Mouse (Mus musculus) layer of hippocampus, postnatal 25 days (tissue): ENCODE data around the gene A430005L14Rik. TPM values are rescaled to one million over a fixed set of nuclear protein-coding genes. Genes with fewer than 3 reads are reported as not detected.
"Not testable (repeated sequence)": the region's sequence is repeated elsewhere in the genome, so short reads cannot be mapped to it uniquely, and the experiment has no call there.

Experiments
- DNase-seq, 2 experiments: peaks; one replicate each; pipeline ENCODE4 v3.0.0; 2022; ENCODE audit warnings: mixed read lengths in 2 of 2, low spot score in 1 of 2; ENCODE audit errors: extremely low spot score in 1 of 2
- total RNA-seq, 2 experiments: library from RNA; stranded (reverse); gene quantifications; 2 replicates each; pipeline ENCODE4 v1.2.3; 2021

Gene A430005L14Rik
- total RNA-seq, result 10 to 100 TPM; 21.5 to 26.4 TPM

DNA sequence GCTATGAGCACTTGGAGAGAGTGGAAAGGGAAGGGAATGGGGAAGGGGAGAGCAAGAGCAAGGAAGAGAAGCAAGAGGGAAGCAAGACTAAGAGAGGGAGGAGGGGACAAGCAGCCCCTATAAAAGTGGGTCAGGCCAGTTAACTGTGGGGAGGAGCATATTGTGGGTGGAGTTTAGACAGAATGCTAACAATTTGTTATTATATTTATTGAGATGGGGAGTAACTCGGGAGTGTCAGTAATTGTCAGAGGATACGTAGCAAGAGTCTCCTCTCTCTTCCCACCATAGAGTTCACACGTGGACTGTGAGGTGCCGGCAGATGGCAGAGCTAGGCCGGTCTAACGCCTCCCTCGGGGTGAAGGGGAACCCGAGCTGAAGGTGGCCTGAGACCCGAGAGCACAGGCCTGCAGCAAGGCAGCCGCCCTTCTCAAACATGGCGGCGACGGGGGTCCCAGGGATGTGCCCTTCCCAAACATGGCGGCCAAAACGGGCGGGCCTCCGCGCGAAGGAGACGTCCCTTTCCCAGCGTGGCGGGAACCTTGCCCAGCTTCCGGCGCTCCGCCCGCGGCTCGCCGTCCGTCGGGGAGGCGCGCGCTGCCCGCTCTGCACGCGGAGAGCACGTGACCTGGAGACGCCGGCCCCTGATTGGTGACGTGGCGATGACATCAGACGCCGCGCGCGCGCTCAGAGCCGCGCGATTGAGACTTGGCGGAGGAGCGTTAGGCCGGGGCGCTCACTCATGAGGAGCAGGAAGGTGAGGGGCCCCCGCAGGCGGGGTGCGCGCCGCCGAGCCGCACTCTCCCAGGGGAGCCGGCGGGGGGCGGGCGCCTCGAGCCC lies at the start of gene A430005L14Rik:
Gene A430005L14Rik (plus strand): TSS at position 669 of the 837 bp plus-strand sequence.
- DNase-seq, result peak; percentile 92 to 94

DNA sequence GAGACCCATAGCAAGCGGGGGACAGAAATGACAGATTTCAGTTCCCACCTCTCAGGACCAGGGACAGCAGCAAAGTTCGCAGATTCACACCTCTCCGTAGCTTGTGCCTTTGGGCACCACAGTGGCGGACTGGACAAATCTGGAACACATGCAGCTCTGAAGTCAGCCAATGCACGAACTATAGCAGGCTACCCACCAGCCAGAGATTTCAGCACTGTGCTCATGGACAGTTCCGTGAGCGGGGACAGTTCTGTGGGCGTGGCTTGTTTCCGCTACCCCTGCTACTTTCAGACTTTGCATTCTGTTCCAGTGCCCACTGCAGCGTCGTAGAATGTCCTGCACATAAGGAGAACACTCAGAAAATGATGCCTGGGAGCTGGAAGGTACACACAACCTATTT lies 49.5 kb upstream of the A430005L14Rik start:
- DNase-seq, result no peak

DNA sequence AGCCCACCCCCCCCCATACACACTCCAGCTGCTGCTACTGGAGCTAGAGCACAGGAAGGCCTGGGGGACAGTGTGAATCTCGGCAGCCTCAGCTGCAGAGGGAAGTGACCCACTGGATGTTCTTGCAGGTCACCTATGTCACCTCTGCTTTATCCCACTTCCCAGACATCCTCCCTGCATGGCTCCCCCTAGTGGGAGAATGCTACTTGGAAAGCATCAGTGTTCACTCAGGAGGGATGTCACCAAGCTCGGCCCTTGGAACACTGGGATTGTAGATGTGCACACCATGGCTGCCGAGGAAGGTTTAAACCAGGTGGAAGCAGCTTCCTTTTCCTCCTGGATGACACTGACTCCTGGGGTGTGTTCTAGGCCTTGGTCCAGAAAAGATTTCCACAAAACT lies 43.4 kb upstream of the A430005L14Rik start:
- no peak for DNase-seq

DNA sequence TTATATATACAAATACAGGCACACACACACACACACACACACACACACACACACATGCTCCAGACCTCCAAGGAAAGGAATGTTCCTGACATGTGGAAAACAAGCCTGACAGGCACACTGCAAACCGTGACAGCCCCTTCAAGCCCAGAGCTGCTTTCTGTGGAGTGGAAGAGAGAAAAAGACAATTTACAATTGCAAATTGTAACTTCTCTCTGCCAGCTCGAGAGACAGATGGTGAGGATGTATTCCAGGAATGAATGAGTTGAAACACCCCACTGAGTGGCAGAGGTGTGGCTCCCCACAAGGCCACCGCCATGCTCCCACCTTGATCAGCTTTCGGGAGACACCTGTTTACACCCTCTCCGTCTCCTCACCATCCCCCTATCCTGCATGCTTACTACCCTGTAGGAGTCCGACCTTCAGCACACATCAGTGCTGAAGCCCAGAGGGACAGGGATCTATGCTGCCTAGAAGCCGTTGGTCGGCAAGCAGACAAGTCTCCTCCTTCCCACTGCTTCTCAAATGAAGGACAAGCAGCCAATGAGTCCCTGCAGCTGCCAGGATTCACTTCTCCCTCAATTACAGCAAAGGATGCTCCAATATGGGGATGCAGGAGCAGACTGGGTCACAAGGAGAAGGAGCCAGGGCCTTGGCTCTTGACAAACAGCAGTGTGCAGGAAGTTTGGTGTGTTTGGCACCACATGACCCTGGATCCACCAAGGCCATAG lies 39.1 kb upstream of the A430005L14Rik start:
- DNase-seq, result no peak

DNA sequence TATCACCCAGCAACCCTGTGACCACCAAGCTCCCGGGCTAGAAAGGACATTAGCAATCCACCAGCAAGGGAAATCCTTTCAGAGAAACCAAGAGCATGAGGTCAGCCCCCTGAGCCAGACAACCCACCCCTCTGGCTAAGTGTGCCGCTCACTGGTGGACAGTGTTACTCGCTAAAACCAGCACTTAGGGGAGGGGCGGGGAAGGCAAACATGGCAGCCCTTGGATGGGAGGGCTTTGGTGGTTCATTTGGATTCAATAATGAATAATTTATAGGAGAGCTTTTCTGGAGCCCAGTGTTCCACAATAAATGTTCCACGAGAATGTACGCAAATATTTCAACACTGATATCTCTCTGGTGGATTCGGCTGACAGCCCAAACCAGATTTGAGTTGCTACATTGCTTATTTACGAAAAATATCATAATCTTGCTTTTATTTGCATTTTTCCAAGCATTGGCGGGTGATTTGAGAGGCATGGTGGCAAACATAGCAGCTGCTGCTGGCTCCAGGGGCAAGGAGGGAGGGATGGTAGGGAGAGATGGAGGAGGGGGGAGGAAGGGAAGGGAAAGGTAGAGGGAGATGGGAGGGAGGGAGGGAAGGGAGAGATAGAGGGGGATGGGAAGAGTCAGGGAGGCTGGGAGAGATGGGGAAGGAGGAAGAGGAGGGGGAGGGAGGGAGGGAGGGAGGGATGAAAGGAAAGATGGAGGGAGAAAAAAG lies 36.4 kb upstream of the A430005L14Rik start:
- no peak for DNase-seq

DNA sequence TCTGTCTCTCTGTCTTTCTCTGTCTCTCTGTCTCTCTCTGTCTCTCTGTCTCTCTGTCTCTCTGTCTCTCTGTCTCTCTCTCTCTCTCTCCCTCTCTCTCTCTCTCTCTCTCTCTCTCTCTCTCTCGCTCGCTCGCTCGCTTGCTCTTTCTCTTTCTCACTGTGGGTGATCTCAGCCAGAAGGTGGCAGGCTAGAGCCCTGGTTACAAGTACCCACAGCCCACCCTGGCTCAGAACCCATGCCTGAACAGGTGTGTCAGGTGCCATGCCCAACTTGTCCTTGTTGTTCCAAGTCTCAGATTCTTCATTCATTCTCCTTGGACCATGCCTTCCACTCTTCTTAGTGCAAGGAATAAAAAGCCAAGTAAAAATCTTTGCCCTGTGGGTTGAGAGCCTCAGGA lies 34.9 kb upstream of the A430005L14Rik start:
- DNase-seq, result not testable (repeated sequence)

DNA sequence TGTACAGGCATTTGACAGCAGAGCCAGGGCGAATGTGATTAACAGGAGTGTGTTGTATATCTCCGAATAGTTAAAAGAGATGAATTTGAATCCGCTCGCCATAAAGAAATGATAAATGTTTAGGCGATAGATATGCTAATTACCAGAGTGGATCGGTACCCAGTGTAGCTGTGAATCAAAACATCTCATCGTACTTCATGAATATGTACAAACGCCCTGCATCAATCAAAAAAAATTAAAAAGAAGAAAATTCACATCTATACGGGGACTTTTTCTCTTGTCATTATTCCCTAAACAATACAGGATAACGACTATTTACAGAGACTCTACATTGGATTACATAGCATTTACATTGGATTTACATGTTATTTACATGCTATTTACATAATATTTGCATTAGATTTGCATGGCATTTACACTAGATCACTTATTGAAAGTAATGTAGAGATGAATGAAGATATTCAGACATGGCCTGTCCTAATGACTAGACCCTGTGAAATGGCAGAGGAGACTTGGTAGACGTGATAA lies 28.2 kb upstream of the A430005L14Rik start:
- no peak for DNase-seq

DNA sequence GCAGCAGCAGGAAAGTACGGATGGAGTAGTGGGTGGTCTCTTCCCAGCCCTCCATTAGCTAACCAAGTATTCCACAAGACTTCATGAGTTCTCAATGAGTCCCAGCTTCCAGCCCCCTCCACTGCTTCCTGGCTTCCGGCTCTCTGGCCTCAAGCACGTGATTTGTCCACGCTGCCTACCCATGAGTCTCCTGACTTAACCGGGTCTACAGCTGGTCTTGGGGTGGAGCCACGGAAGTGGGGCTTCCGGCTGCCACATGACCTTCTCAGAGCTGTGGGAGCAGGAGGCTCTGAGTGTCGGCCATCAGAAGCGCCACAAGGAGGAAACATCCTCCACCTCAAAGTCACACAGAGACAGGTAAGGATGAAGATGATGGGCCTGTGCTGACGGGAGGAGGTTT lies 27.6 kb upstream of the A430005L14Rik start:
- DNase-seq, result no peak

DNA sequence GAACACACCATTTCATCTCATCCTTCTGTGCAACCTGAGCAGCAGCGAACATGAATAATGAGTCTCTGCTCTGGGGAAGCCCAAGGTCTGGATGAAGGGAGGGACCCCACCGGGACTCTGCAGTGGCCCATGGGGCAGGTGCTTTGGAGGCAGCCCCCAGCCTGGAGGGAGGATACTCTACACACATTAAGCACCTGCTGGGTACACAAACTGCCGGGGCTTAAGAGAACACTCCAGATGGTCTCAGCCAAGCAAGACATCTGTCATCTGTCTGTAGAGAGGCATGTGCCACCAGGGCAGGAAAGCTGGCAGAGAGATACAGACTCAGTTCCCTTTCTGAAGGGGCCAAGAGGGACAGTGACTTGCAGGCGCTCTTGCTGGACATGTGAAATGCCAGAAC lies 27.1 kb upstream of the A430005L14Rik start:
- DNase-seq, result peak; percentile 21 to 41

DNA sequence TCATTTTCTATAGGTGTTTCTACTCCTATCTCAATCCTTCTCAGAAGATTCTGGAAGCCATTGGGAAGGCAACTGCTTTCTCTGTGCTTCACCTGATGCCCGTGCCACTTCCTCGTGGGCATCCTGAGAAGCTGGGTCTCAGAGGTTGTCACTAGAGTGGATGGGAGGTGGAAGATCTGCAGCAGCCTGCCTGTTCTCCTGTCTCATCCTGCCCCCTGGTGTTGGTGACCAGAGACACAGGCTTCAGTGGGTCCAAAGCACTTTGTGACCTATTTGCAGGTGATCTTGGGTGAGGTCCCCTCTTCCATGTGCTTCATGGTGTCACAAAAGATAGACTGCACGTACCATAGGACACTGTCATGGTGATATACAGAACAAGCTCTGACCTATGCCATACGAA lies 13.8 kb upstream of the A430005L14Rik start:
- DNase-seq, result peak; percentile 43 to 66

DNA sequence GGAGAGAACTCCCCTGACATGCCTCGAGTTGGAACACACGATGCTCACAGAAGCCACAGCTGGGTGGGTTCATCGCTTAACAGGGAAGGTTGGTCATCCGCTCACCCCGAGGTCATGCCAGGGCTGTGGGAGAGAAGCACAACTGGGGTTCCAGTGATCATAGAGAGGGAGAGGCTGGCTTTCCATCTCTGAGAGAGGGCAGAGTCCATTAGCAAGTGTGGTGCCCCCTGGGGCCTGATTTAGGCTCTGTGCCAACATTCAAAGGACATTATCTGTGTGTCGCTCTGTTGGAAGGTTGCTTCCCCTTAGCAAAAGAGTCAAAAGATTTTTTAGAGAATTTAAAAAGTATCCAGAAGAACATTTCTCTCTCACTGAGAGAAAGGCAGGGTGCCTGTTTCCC lies 12.8 kb upstream of the A430005L14Rik start:
- no peak for DNase-seq

DNA sequence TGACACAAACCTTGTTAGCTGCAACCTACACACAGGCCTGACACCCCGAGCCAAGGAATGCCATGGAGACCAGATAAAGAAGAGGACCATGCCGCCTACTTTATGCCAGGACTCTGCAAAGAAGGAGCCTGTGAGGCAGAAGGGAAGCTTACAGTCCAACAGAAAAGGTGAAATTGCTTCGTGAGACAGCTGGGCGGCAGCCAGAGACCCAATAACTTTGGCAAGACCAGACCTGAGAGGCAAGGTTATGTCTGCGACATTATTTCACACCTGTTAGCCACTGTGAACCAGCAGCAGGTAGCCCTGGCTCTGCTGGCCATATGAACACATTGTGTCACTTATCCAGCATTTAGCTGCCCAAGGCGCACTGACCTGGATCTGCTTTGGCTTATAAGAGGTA lies 11.3 kb upstream of the A430005L14Rik start:
- DNase-seq, result no peak

DNA sequence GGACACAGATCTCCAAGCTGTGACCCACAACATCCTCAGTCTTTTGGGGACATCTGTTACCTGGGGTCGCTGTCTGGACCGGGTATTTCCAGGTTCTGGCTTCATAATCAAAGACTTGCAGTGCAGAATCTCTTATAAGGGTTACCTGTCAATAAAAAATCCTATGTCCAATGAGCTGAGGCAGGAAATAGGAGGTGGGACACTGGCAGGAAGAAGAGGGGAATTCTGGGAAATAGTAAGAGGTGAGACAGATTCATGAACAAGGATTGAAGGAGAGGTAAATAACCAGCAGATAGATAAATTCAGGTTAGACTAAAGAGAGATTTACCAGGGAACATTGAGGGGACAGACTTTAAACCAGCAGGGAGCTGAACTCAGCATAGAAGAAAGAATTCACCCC lies 6.7 kb upstream of the A430005L14Rik start:
- no peak for DNase-seq

DNA sequence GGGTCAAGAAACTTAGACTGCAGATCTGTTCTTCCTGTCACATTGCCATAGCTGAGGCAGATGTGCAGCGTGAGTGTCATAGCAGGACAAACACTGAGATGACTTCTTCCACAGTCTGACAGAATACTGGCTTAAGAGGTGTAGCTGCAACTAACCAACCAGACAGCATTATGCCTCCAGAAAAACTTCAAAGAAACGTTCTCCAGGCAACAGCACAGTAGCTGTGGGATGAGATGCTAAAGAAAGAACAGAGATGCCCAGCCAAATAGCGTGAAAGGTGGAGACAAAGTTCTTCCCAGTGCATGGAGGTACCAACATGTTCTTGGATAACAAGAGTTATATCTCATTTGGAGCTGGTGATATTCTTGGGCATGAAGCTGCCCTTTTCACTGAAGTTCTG lies 5.9 kb upstream of the A430005L14Rik start:
- DNase-seq, result no peak

DNA sequence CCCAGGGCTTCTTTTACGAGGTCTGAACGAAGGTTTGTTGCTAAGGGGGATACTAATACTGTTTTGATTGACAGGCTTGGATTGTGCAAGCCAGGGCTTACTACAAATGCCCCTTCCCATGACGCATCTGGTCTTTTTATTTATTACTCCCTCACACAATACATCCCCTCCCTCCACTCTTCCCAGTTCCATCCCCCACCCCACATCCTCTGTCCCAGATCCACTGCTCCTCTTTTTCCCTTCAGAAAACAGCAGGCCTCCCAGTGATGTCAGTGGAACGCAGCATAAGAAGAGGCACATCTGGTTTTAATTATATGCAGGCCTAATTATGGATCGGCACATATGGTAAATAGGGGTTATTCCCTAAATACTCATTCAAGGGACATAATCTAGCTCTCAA lies 5.3 kb upstream of the A430005L14Rik start:
- DNase-seq, result no peak

DNA sequence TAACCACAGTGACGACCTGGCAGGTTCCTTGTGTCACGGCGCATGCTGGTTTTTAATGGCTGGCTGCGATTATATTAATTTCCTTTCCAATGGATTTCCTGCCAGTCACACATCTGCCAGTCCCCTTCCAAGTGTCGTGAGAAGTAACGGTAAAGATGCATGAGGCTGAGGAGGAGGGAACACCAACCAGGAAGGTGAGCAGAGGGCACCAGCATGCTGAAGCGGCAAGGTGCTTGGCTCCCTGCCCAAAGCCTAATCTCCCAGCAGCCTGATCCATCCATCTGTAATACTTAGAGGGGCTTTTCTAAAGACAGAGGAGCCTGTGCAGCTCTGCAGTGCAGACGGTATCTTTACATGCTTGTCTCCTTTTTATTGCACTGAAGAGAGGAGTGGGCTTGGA lies 1.4 kb upstream of the A430005L14Rik start:
- no peak for DNase-seq

DNA sequence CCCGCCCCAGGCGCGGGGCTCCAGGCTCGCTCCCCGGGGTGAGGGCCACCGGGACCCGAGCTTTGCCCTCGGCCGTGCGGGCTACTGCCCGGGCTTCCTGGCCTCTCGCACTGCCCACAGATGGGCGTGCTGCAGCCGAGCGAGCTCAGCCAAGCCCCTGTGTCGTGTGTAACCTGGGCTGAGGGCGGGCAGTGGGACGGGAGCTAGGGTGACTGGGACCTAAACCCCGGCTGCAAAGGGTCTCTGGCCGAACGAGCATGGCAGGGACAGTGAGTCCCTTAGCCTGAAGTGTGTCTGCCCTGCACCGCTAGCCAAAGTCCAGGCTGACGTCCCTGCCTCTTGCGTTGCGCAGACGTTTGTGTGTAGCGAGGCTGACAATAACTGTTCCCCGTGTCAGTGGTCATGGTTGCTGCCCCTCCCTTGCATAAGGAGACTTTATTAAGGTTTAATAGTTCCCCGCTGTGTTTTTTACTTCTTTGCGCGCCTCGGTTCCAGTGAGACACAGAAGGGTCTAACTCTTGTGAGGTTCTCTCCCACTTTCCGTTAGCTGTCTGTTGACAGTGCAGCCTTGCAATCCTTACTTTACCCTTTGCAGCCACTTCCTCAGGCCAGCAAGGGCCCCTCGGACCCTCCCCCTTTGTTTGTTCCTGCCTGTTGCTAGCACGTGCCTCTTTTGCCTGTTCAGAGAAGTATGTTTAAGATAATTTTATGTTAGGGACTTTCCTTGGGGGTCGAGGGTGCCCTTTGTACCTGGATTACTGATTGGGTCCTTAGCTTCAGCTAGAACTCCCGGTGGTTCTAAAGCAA lies 610 bp downstream of the A430005L14Rik start:
- DNase-seq, result no peak

DNA sequence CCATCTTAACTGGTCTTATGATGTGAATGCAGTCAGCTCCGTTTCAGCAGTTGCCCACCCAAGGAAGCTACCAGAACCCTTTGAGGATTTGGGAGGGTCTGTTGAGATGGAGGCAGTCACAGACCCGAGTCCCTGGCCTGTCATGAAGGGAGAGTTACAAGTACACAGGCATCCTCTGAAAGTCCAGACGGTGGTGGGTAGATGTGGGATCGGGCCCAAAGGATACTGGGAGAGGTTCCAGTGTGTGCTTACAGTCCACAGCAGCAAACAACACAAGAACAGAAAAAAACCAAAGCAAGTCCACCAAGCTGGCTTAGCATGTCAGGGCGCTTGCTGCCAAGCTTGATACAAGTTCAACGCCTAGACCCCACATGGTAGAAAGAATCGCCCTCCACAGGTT lies 5.6 kb downstream of the A430005L14Rik start:
- no peak for DNase-seq

DNA sequence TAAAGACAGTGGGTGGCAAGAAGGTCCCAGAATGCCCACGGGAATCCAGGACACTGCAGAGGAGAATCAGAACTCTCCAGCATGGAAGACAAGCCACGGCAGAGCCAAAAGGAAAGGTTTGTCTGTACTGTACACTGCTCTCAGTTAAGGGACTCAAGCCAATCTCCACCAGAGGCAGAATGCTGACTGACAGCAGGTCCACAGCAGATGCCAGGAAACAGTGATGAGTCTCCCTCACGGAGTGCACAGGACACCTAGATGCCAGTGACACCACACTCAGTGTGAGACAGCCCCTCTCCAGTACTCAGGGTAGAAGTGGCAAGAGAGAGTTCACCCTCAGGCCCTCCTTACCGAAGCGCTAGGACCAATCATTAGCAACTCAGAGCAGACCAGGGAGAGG lies 9.6 kb downstream of the A430005L14Rik start:
- DNase-seq, result no peak

DNA sequence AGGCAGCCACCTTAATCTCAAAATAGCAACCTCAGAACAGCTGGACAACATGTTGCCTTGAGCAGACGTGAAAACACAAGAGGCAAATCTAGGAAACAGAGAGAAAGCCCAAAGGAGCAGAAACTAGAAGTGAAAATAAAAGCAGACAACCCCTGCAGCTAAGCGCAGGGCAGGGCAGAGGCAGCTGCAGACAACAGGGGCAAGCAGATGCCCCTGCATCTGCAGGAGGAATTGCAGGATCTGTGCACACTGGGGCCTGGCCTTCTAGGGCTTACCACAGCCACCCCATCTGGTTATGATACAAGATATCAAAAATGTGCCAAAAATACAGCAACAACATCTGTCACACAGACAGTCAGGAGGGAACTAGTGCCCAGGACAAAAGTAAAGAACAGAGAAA lies 10.5 kb downstream of the A430005L14Rik start:
- DNase-seq, result no peak
